Mouse (Mus musculus): ENCODE measurements around the gene Synrg. TPM values are rescaled to one million over a fixed set of nuclear protein-coding genes. Genes with fewer than 3 reads are reported as not detected.

The Synrg gene
- polyA plus RNA-seq, 1 experiment from 2014 or later, result 34.2 TPM

DNA sequence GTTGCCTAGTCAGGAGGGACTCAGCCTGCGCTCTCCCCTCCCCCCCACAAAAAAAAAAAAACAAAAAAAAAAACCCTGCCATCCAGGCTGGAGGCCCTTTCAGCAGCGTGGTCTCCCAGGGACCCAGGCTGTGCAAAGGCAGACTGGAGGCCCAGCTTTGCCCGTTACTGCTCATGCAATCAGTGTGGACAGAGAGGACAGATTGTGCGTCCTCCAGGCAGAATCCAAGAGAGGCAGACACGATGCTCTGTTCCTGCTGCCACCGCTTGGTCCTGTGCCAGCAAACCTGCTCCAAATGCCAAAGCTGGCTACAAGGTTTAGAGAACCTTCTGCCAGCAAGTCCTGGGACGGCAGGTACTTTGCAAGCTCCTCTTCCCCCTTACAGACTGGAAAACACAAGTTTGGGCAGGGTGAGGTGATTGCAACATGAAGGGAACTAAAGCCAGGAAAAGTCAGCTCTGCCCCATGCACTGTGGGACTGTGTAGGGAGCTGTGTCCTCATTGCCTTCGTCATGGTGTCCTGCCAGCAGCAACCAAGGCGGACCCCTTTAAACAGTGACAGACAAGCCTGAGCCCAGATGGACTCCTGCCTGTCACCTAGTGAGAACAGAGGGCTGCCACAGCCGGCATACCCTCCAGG is 89.4 kb downstream of the Synrg start:
- Histone ChIP-seq H3K36me3 (no peaks in the 10 kb centered on the region), H3K4me2 (replicated peaks) (no peak overlapping the region), H3K9ac (replicated peaks) (no peak overlapping the region), H3K4me1 (replicated peaks) (peaks cover 9% of the 10 kb centered on the region), H3K4me3 (replicated peaks) (no peak overlapping the region), H3K9me3 (no peaks in the 10 kb centered on the region), H3K27ac (peak overlapping the region; percentile 21; the same call in 1 of the 2 replicates), H3K27me3 (no peaks in the 10 kb centered on the region)
- WGBS, result 60% methylated on average over 10 of the region's 10 CpGs
- peak; percentile 77 for ATAC-seq

- no peak overlapping the region for H3K4me3 ChIP-seq (replicated peaks)
- H3K27ac ChIP-seq, result no peak overlapping the region
- no peaks in the 10 kb centered on the region for H3K9me3 ChIP-seq
- H3K9ac ChIP-seq (replicated peaks), result no peak overlapping the region
- H3K4me2 ChIP-seq (replicated peaks), result no peak overlapping the region
- 96% methylated on average over 2 of the region's 2 CpGs for whole genome bisulfite sequencing
- H3K4me1 ChIP-seq (replicated peaks), result peaks cover 11% of the 10 kb centered on the region; the same call in 1 of the 2 replicates
- ATAC-seq, result no peak
- no peaks in the 10 kb centered on the region for H3K27me3 ChIP-seq
- H3K36me3 ChIP-seq, result no peaks in the 10 kb centered on the region
Observed at GRCm38 (mm10) chr11:84057418-84057817, 93.2 kb downstream of the Synrg start.

DNA sequence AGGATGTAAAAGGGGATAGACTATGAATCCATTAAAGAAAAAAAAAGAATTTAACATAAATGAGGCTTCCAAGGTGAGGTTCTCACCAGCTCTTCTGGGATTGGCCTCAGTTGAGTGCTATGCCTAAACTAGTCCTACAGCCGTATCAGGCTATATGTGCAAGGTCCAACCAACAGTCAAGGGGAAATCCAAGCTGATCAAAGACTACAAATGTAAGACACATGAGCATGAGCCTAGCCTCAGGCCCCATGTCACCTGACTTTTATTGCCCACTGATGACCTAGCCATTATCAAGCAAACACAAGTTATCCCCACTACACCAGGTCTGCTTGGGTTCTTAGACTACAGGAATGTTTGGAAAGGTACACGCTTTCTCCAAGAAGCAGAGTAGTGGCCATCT is 95.6 kb downstream of the Synrg start:
- H3K9ac ChIP-seq (replicated peaks), result no peak overlapping the region
- H3K9me3 ChIP-seq, result no peaks in the 10 kb centered on the region
- no peaks in the 10 kb centered on the region for H3K36me3 ChIP-seq
- no peak overlapping the region for H3K27ac ChIP-seq
- no peak for ATAC-seq
- H3K4me2 ChIP-seq (replicated peaks), result no peak overlapping the region
- H3K27me3 ChIP-seq, result no peaks in the 10 kb centered on the region
- WGBS, result 95% methylated on average over 2 of the region's 2 CpGs
- H3K4me1 ChIP-seq (replicated peaks), result 0 out of 2 replicates have a peak, but pooled peaks cover 4% of the 10 kb centered on the region
- no peak overlapping the region for H3K4me3 ChIP-seq (replicated peaks)

DNA sequence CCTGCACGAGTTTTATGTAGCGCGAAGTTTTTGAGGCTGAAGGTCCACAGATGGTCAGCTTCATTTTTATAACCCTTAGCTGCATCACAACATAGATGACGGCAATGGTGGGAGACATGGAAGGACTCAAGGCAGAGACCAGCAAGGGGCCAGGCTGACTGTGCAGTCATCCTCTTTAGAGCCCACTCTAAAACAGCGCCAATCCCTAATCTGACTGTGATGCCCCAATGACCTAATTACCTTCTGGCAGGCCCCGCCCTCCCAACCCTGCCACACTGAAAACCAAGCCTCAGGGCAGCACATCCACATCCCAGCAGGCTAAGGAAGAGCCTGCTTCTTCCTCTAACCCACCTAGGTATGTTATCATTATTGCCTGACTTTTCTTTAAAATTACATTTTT is 96.4 kb downstream of the Synrg start:
- no peak for ATAC-seq
- H3K27me3 ChIP-seq, result peaks cover 3% of the 10 kb centered on the region
- H3K4me3 ChIP-seq (replicated peaks), result no peak overlapping the region
- no peaks in the 10 kb centered on the region for H3K36me3 ChIP-seq
- WGBS, result 82% methylated on average over 6 of the region's 6 CpGs
- H3K4me2 ChIP-seq (replicated peaks), result no peak overlapping the region
- H3K9ac ChIP-seq (replicated peaks), result no peak overlapping the region
- no peak overlapping the region for H3K27ac ChIP-seq
- no peaks in the 10 kb centered on the region for H3K9me3 ChIP-seq
- H3K4me1 ChIP-seq (replicated peaks), result 0 out of 2 replicates have a peak, but pooled peaks cover 4% of the 10 kb centered on the region

DNA sequence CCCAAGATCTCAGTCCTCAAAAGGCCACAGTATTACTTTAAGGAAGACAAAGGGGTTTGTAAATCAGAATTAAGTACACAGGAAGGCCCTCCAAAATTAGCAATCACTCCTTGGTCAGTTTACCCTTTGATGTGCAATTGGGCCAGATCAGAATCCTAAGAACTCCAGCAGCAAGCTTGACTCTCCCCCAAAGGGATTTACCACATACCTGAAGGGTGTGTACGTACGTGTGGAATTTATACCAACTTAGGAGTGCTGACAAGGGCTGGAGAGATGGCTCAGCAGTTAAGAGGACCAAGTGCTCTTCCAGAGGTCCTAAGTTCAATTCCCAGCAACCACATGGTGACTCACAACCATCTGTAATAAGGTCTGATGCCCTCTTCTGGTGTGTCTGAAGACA is 97.7 kb downstream of the Synrg start:
- H3K9me3 ChIP-seq, result no peaks in the 10 kb centered on the region
- no peak for ATAC-seq
- 88% methylated on average over 2 of the region's 2 CpGs for WGBS

DNA sequence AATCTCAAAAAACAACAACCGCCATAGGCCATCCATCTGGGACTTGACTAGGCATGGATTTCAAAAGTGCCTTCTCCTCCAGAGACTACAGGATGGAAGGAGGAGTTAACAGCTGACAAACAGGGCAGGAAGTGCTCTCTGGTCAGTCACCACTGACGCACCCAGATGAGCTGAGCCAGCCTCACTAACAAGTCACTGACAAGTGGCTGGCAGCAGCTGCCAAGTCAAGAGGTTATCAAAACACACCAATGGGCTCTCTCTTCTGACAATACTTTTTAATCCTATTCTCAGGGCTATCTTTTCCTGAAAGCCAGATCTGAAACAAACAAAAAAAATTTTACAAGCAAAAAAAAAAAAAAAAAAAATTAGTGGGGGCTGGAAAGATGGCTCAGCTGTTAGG is 98.6 kb downstream of the Synrg start:
- Histone ChIP-seq H3K9me3 (no peaks in the 10 kb centered on the region), H3K27me3 (peaks cover 25% of the 10 kb centered on the region), H3K4me1 (replicated peaks) (peaks cover 22% of the 10 kb centered on the region), H3K27ac (no peak overlapping the region), H3K4me3 (replicated peaks) (no peak overlapping the region), H3K9ac (replicated peaks) (no peak overlapping the region), H3K4me2 (replicated peaks) (no peak overlapping the region), H3K36me3 (no peaks in the 10 kb centered on the region)
- no peak for ATAC-seq
- 54% methylated on average over 2 of the region's 2 CpGs for WGBS

More for the DNA sequence above, 97.7 kb downstream of the Synrg start:
- Histone ChIP-seq H3K36me3 (no peaks in the 10 kb centered on the region), H3K27ac (no peak overlapping the region), H3K4me2 (replicated peaks) (no peak overlapping the region), H3K4me1 (replicated peaks) (peaks cover 13% of the 10 kb centered on the region), H3K4me3 (replicated peaks) (no peak overlapping the region), H3K9ac (replicated peaks) (no peak overlapping the region), H3K27me3 (peaks cover 16% of the 10 kb centered on the region)

- no peak for ATAC-seq
- Histone ChIP-seq H3K27me3 (peaks cover 32% of the 10 kb centered on the region), H3K9ac (replicated peaks) (no peak overlapping the region), H3K4me2 (replicated peaks) (no peak overlapping the region), H3K4me3 (replicated peaks) (no peak overlapping the region), H3K36me3 (no peaks in the 10 kb centered on the region), H3K4me1 (replicated peaks) (peaks cover 26% of the 10 kb centered on the region), H3K9me3 (no peaks in the 10 kb centered on the region), H3K27ac (no peak overlapping the region)
- 94% methylated on average over 3 of the region's 3 CpGs for WGBS
Observed at GRCm38 (mm10) chr11:84063631-84064209, 99.5 kb downstream of the Synrg start.

DNA sequence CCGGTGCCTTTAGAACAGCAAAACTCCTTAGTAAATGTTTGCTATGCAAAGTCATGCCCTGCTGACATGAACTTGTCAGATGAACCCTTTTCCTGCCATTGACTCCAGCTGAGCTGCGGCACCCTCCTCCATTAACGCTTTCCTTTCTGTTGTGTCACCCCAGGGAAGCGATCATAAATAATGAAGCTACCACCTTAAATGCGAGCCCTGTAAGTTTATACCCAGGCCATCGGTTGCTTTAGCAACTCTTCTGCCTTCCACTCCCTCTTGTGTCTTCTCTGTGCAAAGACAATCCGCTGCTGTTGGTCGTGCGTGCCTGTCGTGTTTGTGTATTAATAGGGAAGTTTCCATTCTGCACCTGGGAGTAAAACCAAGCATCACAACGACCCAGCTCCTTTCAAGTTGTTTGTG is 101.8 kb downstream of the Synrg start:
- H3K4me3 ChIP-seq (replicated peaks), result peak overlapping the region; percentile 8
- H3K27ac ChIP-seq, result no peak overlapping the region
- no peaks in the 10 kb centered on the region for H3K9me3 ChIP-seq
- H3K36me3 ChIP-seq, result no peaks in the 10 kb centered on the region
- peaks cover 26% of the 10 kb centered on the region for H3K4me1 ChIP-seq (replicated peaks)
- no peak overlapping the region for H3K9ac ChIP-seq (replicated peaks)
- 7% methylated on average over 11 of the region's 11 CpGs for WGBS
- H3K27me3 ChIP-seq, result peaks cover 49% of the 10 kb centered on the region
- H3K4me2 ChIP-seq (replicated peaks), result peak overlapping the region; percentile 17
- ATAC-seq, result no peak

DNA sequence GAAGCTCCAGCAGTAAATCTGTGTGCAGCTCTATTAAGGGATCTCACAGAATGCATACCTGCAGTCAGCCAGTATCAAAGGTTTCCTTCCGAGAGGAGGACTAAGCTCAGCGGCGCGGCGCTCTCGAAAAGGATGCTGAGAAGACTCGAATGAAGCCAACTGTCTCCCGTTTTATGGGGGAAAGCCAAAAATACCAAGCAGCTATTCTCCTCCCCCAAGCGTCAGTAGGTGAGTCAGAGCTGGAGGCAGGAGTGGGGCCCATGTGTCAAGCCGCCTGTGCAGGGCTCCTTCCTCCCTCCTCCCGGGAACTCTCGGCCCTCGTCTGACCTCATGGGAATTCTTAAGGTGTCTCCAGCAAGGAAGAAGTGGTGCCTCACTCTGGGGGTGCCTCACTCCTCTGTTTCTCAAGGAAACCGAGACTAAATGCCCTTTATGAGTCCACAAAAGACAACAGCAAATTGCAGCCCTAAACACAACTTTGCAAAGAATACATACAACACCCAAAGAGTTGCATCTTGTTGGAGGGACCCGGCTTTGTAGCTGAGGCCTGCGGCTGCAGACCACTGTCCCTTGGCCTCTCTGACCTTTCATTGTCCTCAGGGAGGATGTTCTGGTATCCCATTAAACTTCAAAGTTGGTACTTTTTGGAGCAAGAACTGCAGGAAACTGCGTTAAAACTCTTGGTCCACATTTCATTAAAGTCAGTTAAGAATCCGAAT is 102.9 kb downstream of the Synrg start:
- H3K27ac ChIP-seq, result no peak overlapping the region
- peak overlapping the region; percentile 94 for H3K4me2 ChIP-seq (replicated peaks)
- peaks cover 49% of the 10 kb centered on the region for H3K27me3 ChIP-seq
- H3K9ac ChIP-seq (replicated peaks), result no peak overlapping the region
- H3K4me1 ChIP-seq (replicated peaks), result peaks cover 22% of the 10 kb centered on the region
- no peak for ATAC-seq
- peak overlapping the region; percentile 62 for H3K4me3 ChIP-seq (replicated peaks)
- no peaks in the 10 kb centered on the region for H3K9me3 ChIP-seq
- 5% methylated on average over 18 of the region's 18 CpGs for WGBS
- no peaks in the 10 kb centered on the region for H3K36me3 ChIP-seq

GRCm38 (mm10) chr11:84067720-84068190 is 103.5 kb downstream of the Synrg start:
- Histone ChIP-seq H3K9ac (replicated peaks) (peak overlapping the region; percentile 76), H3K36me3 (no peaks in the 10 kb centered on the region), H3K4me1 (replicated peaks) (peaks cover 25% of the 10 kb centered on the region), H3K27me3 (peaks cover 49% of the 10 kb centered on the region), H3K4me2 (replicated peaks) (peak overlapping the region; percentile 94), H3K4me3 (replicated peaks) (peak overlapping the region; percentile 62), H3K9me3 (no peaks in the 10 kb centered on the region), H3K27ac (no peak overlapping the region)
- 3% methylated on average over 21 of the region's 21 CpGs for WGBS
- peak; percentile 58 for ATAC-seq

DNA sequence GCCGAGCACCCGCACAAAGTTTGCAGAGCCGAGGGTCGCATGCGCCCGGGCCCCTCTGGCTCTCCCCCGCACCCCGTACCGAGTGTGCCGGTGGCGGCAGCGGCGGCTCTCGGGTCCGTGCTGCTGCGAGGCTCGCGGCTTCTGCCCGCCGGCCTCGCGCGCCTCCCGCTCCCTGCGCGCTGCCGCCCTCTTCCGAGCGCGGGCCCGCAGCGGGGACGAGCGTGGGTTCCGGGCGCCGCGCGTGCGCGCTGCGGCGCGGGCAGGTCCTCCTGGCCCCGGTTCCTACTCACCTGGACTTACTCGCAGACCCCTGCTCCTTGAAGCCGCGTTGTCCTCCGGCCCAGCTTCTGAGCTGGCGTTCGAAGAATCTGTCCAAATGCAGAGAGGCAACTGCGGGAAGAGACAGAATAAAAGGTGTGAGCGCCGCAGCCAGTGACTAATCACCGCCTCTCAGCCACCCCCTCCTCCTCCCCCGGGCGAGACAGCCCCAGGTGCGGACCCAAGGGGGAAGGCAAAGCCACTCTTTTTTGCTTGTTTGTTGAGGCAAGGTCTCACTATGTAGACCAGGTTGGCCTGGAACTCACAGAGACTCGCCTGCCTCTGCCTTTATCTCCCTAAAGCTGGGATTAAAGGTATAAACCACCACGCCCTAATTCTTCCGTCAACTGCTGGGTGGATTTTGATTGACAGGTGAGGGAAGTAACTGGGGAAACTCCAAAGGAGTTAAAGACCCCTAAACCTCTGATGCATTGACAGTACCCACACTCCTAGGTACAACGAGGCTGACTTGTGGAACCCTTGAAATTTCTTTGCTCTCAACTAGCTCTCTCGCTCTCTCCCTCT is 104.2 kb downstream of the Synrg start:
- H3K4me1 ChIP-seq (replicated peaks), result peaks cover 29% of the 10 kb centered on the region
- peak overlapping the region; percentile 62 for H3K4me3 ChIP-seq (replicated peaks)
- H3K9ac ChIP-seq (replicated peaks), result peak overlapping the region; percentile 76
- H3K36me3 ChIP-seq, result no peaks in the 10 kb centered on the region
- peaks cover 49% of the 10 kb centered on the region for H3K27me3 ChIP-seq
- H3K9me3 ChIP-seq, result no peaks in the 10 kb centered on the region
- peak; percentile 81 for ATAC-seq
- H3K27ac ChIP-seq, result no peak overlapping the region
- WGBS, result 3% methylated on average over 57 of the region's 63 CpGs
- H3K4me2 ChIP-seq (replicated peaks), result peak overlapping the region; percentile 94

Measured in midbrain, embryonic 13.5 days (tissue).